Mouse (Mus musculus) midbrain, postnatal 0 days (tissue): ENCODE results near the gene 5730596B20Rik. TPM values are rescaled to one million over a fixed set of nuclear protein-coding genes. Genes with fewer than 3 reads are reported as not detected.

Experiments
- ATAC-seq: fragments of 200-750 bp; cut with Nextera tagmentation; 2 replicates; pipeline ENCODE4 v1.8.0; 2017; ENCODE audit warnings: moderate number of reproducible peaks, mild to moderate bottlenecking, moderate TSS enrichment, moderate library complexity; ENCODE audit not compliant: low FRiP score
- DNase-seq: peaks from one replicate; pipeline ENCODE4 v3.0.0-alpha.2; 2015; ENCODE audit warnings: low spot score
- H3K27ac ChIP-seq: fragments of 300-500 bp; sonication (generic); 2 replicates; pipeline ENCODE4 v1.5.1; 2014; ENCODE audit warnings: low read depth, mild to moderate bottlenecking, low read length, mixed read lengths
- H3K27me3 ChIP-seq: fragments of 300-500 bp; sonication (generic); 2 replicates; pipeline ENCODE4 v1.6.1; 2014; ENCODE audit warnings: low read length, control low read depth, mixed read lengths; ENCODE audit not compliant: insufficient read depth
- H3K36me3 ChIP-seq: fragments of 300-500 bp; sonication (generic); 2 replicates; pipeline ENCODE4 v1.6.1; 2014; ENCODE audit warnings: low read length, control low read depth, mixed read lengths; ENCODE audit not compliant: insufficient read depth
- H3K4me1 ChIP-seq: fragments of 300-500 bp; sonication (generic); 2 replicates; pipeline ENCODE4 v1.6.1; 2014; ENCODE audit warnings: mild to moderate bottlenecking, control low read depth, antibody characterized with exemption, low read length, mixed read lengths; ENCODE audit not compliant: insufficient read depth
- H3K4me2 ChIP-seq: fragments of 300-500 bp; sonication (generic); 2 replicates; pipeline ENCODE4 v1.6.1; 2014; ENCODE audit warnings: low read depth, mild to moderate bottlenecking, low read length, mixed read lengths; ENCODE audit not compliant: poor library complexity, severe bottlenecking
- H3K4me3 ChIP-seq: fragments of 300-500 bp; sonication (generic); 2 replicates; pipeline ENCODE4 v1.5.1; 2014; ENCODE audit warnings: low read depth, mild to moderate bottlenecking, low read length, moderate library complexity
- H3K9ac ChIP-seq: fragments of 300-500 bp; sonication (generic); replicated peaks from 2 replicates; pipeline ENCODE4 v1.6.1; 2014; ENCODE audit warnings: mild to moderate bottlenecking, low read length, moderate library complexity, mixed read lengths; ENCODE audit not compliant: poor library complexity, severe bottlenecking
- H3K9me3 ChIP-seq: fragments of 300-500 bp; sonication (generic); 2 replicates; pipeline ENCODE4 v1.6.1; 2016; ENCODE audit warnings: low read length, control low read depth
- CTCF ChIP-seq: IDR thresholded peaks from 2 replicates; pipeline ENCODE4 v1.5.1; 2016; ENCODE audit warnings: antibody characterized with exemption, mild to moderate bottlenecking
- WGBS: fragments of 180-500 bp; shearing (Covaris S2); extraction: QIAGEN DNeasy Blood & Tissue Kit; methylation state at CpG from one replicate; pipeline ENCODE4 v1.1.7; 2014; 5-methylcytosine and 5-hydroxymethylcytosine counted together
- polyA plus RNA-seq: library from polyadenylated mRNA; unstranded; fragments of >200 nt; fragmentation: Nextera tagmentation; extraction: Ambion mirVana; gene quantifications from 2 replicates; pipeline ENCODE4 v1.2.1, GENCODE M21; 2015
- total RNA-seq: library from RNA; depleted of rRNA; stranded (reverse); fragments of >200 nt; gene quantifications from 2 replicates; pipeline ENCODE4 v1.2.3, GENCODE M21; 2014

Gene 5730596B20Rik
- total and polyA plus RNA-seq, 2 experiments from 2014 or later = not detected

DNA sequence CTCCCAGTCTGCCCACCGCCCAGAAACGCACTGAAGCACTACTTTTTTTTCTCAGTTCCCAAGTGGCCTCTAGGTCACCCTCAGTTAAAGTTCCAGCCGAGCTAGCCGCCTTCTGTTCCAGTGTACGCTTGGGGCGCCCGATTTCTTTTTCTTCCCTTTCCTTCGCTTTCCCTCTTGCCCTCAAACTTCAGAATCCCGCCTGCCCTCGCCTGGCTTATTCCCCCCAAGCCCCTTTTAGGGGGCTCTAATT, 25.7 kb downstream of the 5730596B20Rik start:
- H3K4me1 ChIP-seq = no peaks in the 10 kb centered on the region

DNA sequence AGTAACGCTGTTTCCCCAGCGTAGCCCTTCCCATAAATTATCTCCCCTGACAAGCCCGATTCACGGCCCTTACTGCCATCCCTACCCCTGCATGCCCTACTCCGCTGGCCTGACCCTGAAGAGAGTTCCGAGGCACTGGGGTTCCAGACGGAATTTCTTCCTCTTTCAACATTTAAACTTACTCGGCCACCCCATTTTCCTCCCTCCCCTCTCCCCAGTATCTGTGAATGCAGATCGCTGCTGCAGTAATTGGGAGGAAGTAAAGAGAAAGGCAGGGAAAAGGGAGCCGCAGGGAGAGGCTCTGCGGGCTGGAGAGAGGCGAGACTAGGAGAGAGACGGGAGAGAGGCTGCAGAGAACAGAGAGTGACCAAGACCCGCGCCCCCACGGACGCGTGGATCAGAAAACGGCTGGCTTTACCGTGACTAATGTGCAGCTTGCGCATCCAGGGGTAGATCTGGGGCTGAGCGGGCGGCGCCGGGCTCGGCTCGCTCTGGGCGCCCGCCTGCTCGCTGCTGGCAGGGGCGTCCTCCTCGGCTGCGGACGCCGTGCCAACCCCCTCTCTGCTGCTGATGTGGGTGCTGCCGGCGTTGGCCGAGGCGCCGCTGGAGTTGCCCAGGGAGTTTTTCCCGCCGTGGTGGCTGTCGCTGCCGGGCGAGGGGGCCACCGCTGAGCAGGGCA, 26.2 kb downstream of the 5730596B20Rik start:
- H3K27ac ChIP-seq = no peak overlapping the region
- H3K4me2 ChIP-seq = 0 out of 2 replicates have a peak overlapping the region, but pooled peaks have one; percentile 20
- H3K4me1 ChIP-seq = no peaks in the 10 kb centered on the region
- H3K27me3 ChIP-seq = peaks cover 98% of the 10 kb centered on the region
- under 1% methylated on average over 39 of the region's 46 CpGs for WGBS
- no peaks in the 10 kb centered on the region for H3K9me3 ChIP-seq
- no peak for ATAC-seq
- peak overlapping the region; percentile 0; the same call in 1 of the 2 replicates for H3K4me3 ChIP-seq
- no peak for TF ChIP-seq CTCF
- no peak for DNase-seq
- no peaks in the 10 kb centered on the region for H3K36me3 ChIP-seq
- no peak overlapping the region for H3K9ac ChIP-seq

More for the DNA sequence above, 25.7 kb downstream of the 5730596B20Rik start:
- H3K36me3 ChIP-seq = no peaks in the 10 kb centered on the region
- H3K27me3 ChIP-seq = peaks cover 98% of the 10 kb centered on the region
- WGBS = under 1% methylated on average over 10 of the region's 10 CpGs
- no peak for DNase-seq
- H3K9ac ChIP-seq = no peak overlapping the region
- no peak overlapping the region; the same call in 1 of the 2 replicates for H3K4me3 ChIP-seq
- no peak overlapping the region for H3K4me2 ChIP-seq
- ATAC-seq = no peak
- TF ChIP-seq CTCF = no peak
- no peak overlapping the region for H3K27ac ChIP-seq
- H3K9me3 ChIP-seq = no peaks in the 10 kb centered on the region

DNA sequence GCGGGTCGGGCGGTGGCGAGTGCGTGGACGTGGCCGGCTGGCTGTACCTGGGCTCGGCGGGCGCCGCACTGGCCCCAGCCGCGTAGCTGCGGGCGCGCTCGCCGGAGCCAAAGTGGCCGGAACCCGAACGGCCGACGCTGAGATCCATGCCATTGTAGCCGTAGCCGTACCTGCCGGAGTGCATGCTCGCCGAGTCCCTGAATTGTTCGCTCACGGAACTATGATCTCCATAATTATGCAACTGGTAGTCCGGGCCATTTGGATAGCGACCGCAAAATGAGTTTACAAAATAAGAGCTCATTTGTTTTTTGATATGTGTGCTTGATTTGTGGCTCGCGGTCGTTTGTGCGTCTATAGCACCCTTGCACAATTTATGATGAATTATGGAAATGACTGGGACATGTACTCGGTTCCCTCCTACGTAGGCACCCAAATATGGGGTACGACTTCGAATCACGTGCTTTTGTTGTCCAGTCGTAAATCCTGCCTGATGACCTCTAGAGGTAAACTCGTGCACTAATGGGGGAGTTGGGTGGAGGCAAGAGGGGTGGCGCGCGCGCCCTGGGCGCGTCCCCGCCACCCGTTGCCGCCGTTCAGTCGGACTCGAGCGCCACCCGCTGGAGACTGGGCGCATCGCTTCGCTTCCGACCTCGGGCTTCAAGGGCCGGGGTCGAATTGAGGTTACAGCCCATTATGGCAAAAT, 26.9 kb downstream of the 5730596B20Rik start, which contains the start of gene Hoxa5:
Gene Hoxa5, minus strand, starts transcription at position 538 of the 703 bp plus-strand sequence.
- peak; percentile 82 for DNase-seq
- Histone ChIP-seq H3K4me3 (peak within 1 kb of the TSS; percentile 0; the same call in 1 of the 2 replicates), H3K36me3 (no peaks in the 10 kb centered on the region), H3K4me2 (0 out of 2 replicates have a peak within 1 kb of the TSS, but pooled peaks have one; percentile 20), H3K27me3 (peaks cover 98% of the 10 kb centered on the region), H3K9ac (no peak within 1 kb of the TSS), H3K9me3 (no peaks in the 10 kb centered on the region), H3K27ac (no peak within 1 kb of the TSS), H3K4me1 (no peaks in the 10 kb centered on the region)
- WGBS = under 1% methylated on average over 65 of the region's 65 CpGs
- ATAC-seq = no peak
- TF ChIP-seq CTCF = peak; percentile 64

DNA sequence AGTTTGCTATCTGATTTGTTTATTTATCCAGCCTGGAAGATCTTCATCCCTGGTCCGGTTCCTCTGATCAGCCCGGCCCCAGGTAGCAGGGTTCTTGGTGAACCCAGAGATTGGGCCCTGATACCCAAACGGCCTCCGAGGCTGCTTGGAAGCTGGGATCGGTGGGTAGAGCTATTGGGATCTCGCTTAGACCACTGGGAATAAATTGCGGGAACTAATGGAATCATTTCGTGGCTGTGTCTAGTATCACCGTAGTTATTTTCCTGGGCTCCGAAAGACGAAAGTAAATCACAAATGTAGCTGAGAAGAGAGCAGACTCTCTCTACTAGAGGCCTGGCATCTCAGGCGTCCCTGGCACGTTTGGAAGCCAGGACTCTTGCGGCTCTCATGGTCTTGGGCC, 27.9 kb downstream of the 5730596B20Rik start:
- H3K4me1 ChIP-seq = no peaks in the 10 kb centered on the region
- no peak for DNase-seq
- 5% methylated on average over 14 of the region's 14 CpGs for WGBS
- no peak overlapping the region for H3K4me3 ChIP-seq
- no peaks in the 10 kb centered on the region for H3K36me3 ChIP-seq
- ATAC-seq = no peak
- TF ChIP-seq CTCF = no peak
- H3K9me3 ChIP-seq = no peaks in the 10 kb centered on the region
- H3K27ac ChIP-seq = no peak overlapping the region
- no peak overlapping the region for H3K9ac ChIP-seq
- peaks cover 99% of the 10 kb centered on the region for H3K27me3 ChIP-seq
- H3K4me2 ChIP-seq = no peak overlapping the region

DNA sequence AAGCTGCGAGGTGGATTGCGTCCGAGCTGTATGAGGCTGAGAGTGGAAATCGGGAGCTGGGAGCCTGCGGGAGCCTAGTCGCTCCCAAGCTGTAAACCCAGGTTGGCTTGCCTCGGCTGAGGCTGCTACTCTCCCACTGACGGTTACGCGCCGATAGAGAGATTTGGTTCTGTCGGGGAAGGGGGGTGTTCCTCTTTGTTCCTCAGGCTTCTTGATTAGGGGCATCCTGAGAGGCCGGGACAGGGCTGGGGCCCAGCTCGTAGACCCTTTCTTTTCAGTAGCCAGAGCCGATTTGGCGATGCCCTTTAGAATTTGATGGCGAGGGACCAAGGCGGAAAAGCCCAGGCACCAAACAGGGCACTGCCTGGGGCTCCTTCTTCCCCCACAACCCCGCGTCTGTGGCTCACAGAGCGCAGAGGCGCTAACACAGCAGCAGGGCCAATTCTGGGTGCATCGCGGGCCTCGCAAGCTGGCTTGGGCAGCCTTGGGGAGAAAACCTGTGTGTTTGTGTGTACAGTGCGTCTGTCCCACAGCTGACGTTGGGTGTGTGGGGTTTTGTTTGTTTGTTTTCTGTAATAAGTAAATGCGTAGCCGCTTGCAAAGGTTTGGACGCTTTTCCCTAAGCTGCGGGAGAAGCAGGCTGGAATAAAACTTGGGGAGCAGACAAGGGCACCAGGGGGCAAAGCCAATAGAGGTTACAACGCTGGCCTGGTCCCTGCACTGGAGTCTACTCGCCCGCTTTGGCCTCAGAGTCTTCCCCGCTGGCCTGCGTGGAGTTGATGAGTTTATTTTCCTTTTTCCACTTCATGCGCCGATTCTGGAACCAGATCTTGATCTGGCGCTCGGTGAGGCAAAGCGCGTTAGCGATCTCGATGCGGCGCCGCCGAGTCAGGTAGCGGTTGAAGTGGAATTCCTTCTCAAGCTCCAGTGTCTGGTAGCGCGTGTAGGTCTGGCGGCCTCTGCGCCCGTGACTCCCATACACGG, 28.6 kb downstream of the 5730596B20Rik start:
- H3K36me3 ChIP-seq = no peaks in the 10 kb centered on the region
- 1% methylated on average over 55 of the region's 55 CpGs for WGBS
- ATAC-seq = no peak
- H3K9ac ChIP-seq = no peak overlapping the region
- H3K4me2 ChIP-seq = no peak overlapping the region
- H3K4me1 ChIP-seq = no peaks in the 10 kb centered on the region
- no peaks in the 10 kb centered on the region for H3K9me3 ChIP-seq
- DNase-seq = no peak
- no peak overlapping the region for H3K27ac ChIP-seq
- H3K27me3 ChIP-seq = peaks cover 97% of the 10 kb centered on the region
- no peak overlapping the region for H3K4me3 ChIP-seq
- TF ChIP-seq CTCF = no peak
